Mouse (Mus musculus) embryonic fibroblast, embryonic 13.5 days (primary cell): ENCODE results near the gene Fbln1. TPM values are rescaled to one million over a fixed set of nuclear protein-coding genes. Genes with fewer than 3 reads are reported as not detected.
A peak's percentile ranks its signal among the peaks of the same experiment; 100 is the strongest.
"Not testable (repeated sequence)": the region's sequence is repeated elsewhere in the genome, so short reads cannot be mapped to it uniquely, and the experiment has no call there.

Experiments
- H3K27ac ChIP-seq: 2 replicates; pipeline ENCODE4 v1.5.1; 2012; ENCODE audit warnings: low read length, control low read depth, inconsistent platforms; ENCODE audit not compliant: insufficient read depth
- H3K4me1 ChIP-seq: 2 replicates; pipeline ENCODE4 v1.6.1; 2011; ENCODE audit warnings: low read length; ENCODE audit not compliant: control insufficient read depth, insufficient read depth
- H3K4me3 ChIP-seq: 2 replicates; pipeline ENCODE4 v1.5.1; 2011; ENCODE audit warnings: mild to moderate bottlenecking, control low read depth, low read length; ENCODE audit not compliant: insufficient read depth
- CTCF ChIP-seq: IDR thresholded peaks from 2 replicates; pipeline ENCODE4 v1.5.1; 2011; ENCODE audit warnings: mild to moderate bottlenecking, control low read depth, low read length, moderate library complexity, borderline replicate concordance; ENCODE audit not compliant: insufficient read depth
- POLR2A ChIP-seq: IDR thresholded peaks from 2 replicates; pipeline ENCODE4 v1.6.1; 2011; ENCODE audit warnings: low read depth, mild to moderate bottlenecking, control low read depth, low read length, moderate library complexity
- polyA plus RNA-seq: library from polyadenylated mRNA; stranded (reverse); fragments of >200 nt; gene quantifications from 2 replicates; pipeline ENCODE4 v1.2.4, GENCODE M21; 2011; ENCODE audit warnings: low read depth; ENCODE audit not compliant: missing spikeins, insufficient read length

Gene Fbln1
- polyA plus RNA-seq, 1 experiment, result 92.8 TPM

DNA sequence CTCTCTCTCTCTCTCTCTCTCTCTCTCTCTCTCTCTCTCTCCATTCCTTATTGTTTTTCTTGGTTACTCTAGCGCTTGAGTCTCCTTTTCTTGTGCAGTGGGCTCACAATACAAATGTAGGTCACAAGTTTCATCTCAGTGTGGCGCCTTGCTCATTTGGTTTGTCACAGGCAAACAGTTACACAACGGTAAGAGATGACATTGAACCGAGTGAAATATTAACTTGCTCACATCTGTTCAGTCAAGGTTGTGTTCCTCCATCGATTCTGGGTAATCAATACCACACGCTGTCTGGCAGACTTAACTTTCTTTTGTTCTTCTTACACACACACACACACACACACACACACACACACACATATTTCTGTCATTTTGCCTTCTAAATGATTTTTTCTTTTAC is 124.3 kb downstream of the Fbln1 start:
- Histone ChIP-seq H3K4me1 (no peaks in the 10 kb centered on the region), H3K27ac (no peak overlapping the region), H3K4me3 (no peak overlapping the region)
- no peak for TF ChIP-seq CTCF
- TF ChIP-seq POLR2A, result no peak

- not testable (repeated sequence) for H3K4me3 ChIP-seq, H3K27ac ChIP-seq, H3K4me1 ChIP-seq
These were observed 127.8 kb downstream of the Fbln1 start for GRCm38 (mm10) chr15:85333511-85333910.

DNA sequence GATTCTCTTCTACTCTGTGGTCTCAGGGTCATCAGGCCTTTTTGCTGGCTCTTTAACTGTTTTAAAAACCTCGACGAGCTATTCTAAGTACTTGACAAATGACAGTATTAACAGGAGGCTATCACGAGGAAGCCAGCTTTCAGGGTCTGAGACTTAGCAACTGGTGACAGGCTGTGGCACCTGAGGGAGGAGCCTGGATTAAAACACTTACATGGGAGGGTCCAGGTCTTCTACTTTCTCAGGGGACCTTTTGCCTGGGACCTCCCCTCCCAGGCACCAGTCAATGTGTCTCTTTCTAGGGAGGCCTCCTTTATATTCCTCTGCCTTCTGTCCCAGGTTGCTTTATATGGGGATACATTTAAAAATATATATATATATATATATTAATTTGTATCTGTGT is 128.5 kb downstream of the Fbln1 start:
- Histone ChIP-seq H3K4me1 (peaks cover 3% of the 10 kb centered on the region), H3K27ac (no peak overlapping the region), H3K4me3 (no peak overlapping the region)
- no peak for TF ChIP-seq POLR2A
- no peak for TF ChIP-seq CTCF

- H3K4me3 ChIP-seq, result peak within 1 kb of the TSS; percentile 56
- H3K27ac ChIP-seq, result peak within 1 kb of the TSS; percentile 79
- no peak for TF ChIP-seq POLR2A
- no peak for TF ChIP-seq CTCF
- H3K4me1 ChIP-seq, result peaks cover 3% of the 10 kb centered on the region
These were observed 130.0 kb downstream of the Fbln1 start, which contains the start of gene Atxn10 for GRCm38 (mm10) chr15:85335671-85336300. Gene Atxn10 (plus strand): TSS chr15:85336245.

Other genes with a start within 250 kb of the Fbln1 start
- gene 5031439G07Rik, start 217.4 kb upstream of the Fbln1 start, polyA plus RNA-seq, result 23.5 and 35.8 TPM in 2 replicates
- gene Upk3a, start 188.8 kb upstream of the Fbln1 start, polyA plus RNA-seq, result not detected in 2 replicates
- gene Fam118a, start 177.0 kb upstream of the Fbln1 start, polyA plus RNA-seq, result 21.1 and 28.6 TPM in 2 replicates
- 0.18 and 0.53 TPM in 2 replicates for gene Smc1b, start 74.0 kb upstream of the Fbln1 start, polyA plus RNA-seq
- 0.49 TPM in 1 of 2 replicates, not detected in the other for gene Ribc2, start 73.9 kb upstream of the Fbln1 start, polyA plus RNA-seq
- gene Atxn10, start 130.3 kb downstream of the Fbln1 start, polyA plus RNA-seq, result 205 and 229 TPM in 2 replicates